Mouse (Mus musculus) megakaryocyte progenitor cell, adult 5-6 weeks (primary cell): ENCODE measurements around the gene Dynlrb2. TPM values are rescaled to one million over a fixed set of nuclear protein-coding genes. Genes with fewer than 3 reads are reported as not detected.

ENCODE experiments used
- ATAC-seq: replicated peaks from 2 replicates; pipeline ENCODE4 v1.8.0; 2016; ENCODE audit warnings: mild to moderate bottlenecking, moderate TSS enrichment, inconsistent platforms; ENCODE audit not compliant: poor library complexity
- total RNA-seq, 2 experiments: library from RNA; stranded (forward) in 1 of 2; stranded (reverse) in 1 of 2; fragments of 157-497, 149-512 nt in 1 of 2; fragments of 200-1000 nt in 1 of 2; gene quantifications; 2 replicates each; pipeline versions ENCODE4 v1.2.3 to v1.2.4; 2015 to 2017

The Dynlrb2 gene
- not detected in 2 replicates for total RNA-seq (2015)
- not detected in 2 replicates for total RNA-seq (2017)

- ATAC-seq: peak; percentile 98
Observed at GRCm38 (mm10) chr8:116504477-116505120, at the start of gene Dynlrb2. Dynlrb2 (plus strand) TSS chr8:116504974.

GRCm38 (mm10) chr8:116458569-116458968 is 46.2 kb upstream of the Dynlrb2 start:
- peak; percentile 64 for ATAC-seq

GRCm38 (mm10) chr8:116461472-116461871 is 43.3 kb upstream of the Dynlrb2 start:
- no peak for ATAC-seq

- no peak for ATAC-seq
Observed at GRCm38 (mm10) chr8:116466586-116466985, 38.2 kb upstream of the Dynlrb2 start.

GRCm38 (mm10) chr8:116467027-116467426 is 37.7 kb upstream of the Dynlrb2 start:
- ATAC-seq: no peak

GRCm38 (mm10) chr8:116477941-116478340 is 26.8 kb upstream of the Dynlrb2 start:
- ATAC-seq: peak; percentile 69

- ATAC-seq: peak; percentile 76
Observed at GRCm38 (mm10) chr8:116478681-116479080, 26.1 kb upstream of the Dynlrb2 start.

GRCm38 (mm10) chr8:116480894-116481293 is 23.9 kb upstream of the Dynlrb2 start:
- peak; percentile 81 for ATAC-seq

GRCm38 (mm10) chr8:116482738-116483137 is 22.0 kb upstream of the Dynlrb2 start:
- ATAC-seq: no peak

GRCm38 (mm10) chr8:116484087-116484486 is 20.7 kb upstream of the Dynlrb2 start:
- ATAC-seq: peak; percentile 93

GRCm38 (mm10) chr8:116488546-116488945 is 16.2 kb upstream of the Dynlrb2 start:
- ATAC-seq: no peak

- no peak for ATAC-seq
Observed at GRCm38 (mm10) chr8:116500057-116500809, 4.5 kb upstream of the Dynlrb2 start.

- no peak for ATAC-seq
Observed at GRCm38 (mm10) chr8:116508721-116509120, 3.9 kb downstream of the Dynlrb2 start.

GRCm38 (mm10) chr8:116509247-116509646 is 4.5 kb downstream of the Dynlrb2 start:
- no peak for ATAC-seq

GRCm38 (mm10) chr8:116519676-116520075 is 14.9 kb downstream of the Dynlrb2 start:
- no peak for ATAC-seq

- ATAC-seq: no peak
Observed at GRCm38 (mm10) chr8:116521208-116521607, 16.4 kb downstream of the Dynlrb2 start.

- ATAC-seq: no peak
Observed at GRCm38 (mm10) chr8:116521641-116522040, 16.9 kb downstream of the Dynlrb2 start.

- ATAC-seq: no peak
Observed at GRCm38 (mm10) chr8:116522104-116522767, 17.5 kb downstream of the Dynlrb2 start.

- ATAC-seq: no peak
Observed at GRCm38 (mm10) chr8:116524915-116525314, 20.1 kb downstream of the Dynlrb2 start.

GRCm38 (mm10) chr8:116528736-116529135 is 24.0 kb downstream of the Dynlrb2 start:
- no peak for ATAC-seq

GRCm38 (mm10) chr8:116533081-116533480 is 28.3 kb downstream of the Dynlrb2 start:
- ATAC-seq: no peak

GRCm38 (mm10) chr8:116536786-116537185 is 32.0 kb downstream of the Dynlrb2 start:
- ATAC-seq: no peak
